Mouse (Mus musculus): ENCODE results near the gene Ly6g6e.

DNA sequence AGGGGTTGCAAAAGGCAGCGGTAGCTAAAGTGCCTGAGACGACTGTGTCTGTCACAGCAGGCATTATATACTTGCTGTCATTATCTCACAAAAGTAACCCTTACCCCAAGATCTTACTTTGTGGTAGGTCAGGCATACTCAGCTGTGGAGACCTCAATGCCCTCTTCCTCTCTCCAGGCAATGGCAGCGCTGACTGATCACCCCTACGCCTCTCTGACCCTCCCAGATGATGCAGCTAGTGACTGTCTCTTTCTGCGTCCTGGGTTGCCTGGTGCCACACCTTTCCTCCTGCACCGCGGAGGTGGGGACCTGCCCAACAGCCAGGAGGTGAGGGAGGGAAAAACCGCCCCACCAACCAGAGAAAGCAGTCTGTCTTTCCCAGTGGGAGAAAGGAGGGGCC lies 15.4 kb upstream of the Ly6g6e start:
- TF ChIP-seq CTCF (IDR thresholded peaks at IDR 0.05; ENCODE audit: borderline replicate concordance, control insufficient read depth, extremely low read depth, insufficient read depth, low read length, poor library complexity): no peak
- no peak for TF ChIP-seq POLR2A (IDR thresholded peaks at IDR 0.05; ENCODE audit: control insufficient read depth, extremely low read depth, insufficient read depth, low read length, poor library complexity)

Data from thymus, adult 2 months (tissue).